Mouse (Mus musculus) cerebellum, adult 8-10 months (tissue): ENCODE data around the gene Safb2.

ENCODE experiments used
- DNase-seq: peaks from one replicate; pipeline ENCODE4 v3.0.0; 2022

Safb2 gene

DNA sequence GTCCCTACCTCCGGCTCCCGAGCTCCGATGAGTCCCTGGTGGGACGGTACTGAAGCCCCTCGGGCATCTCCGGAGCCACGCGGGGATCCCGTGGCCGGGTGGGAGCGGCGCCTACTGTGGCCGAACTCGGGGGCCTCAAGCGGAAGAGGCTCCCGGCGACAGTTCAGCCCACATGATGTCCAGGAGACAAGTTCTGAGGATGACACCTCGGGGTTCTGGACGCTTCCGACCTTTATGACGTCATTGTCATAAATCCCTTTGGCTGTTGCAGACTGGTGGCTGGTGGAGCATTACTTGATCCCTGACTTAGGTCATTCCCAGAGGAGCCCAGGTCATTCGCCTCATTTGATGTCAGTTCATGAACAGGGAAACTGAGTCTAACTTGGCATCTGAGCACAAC lies 72.1 kb downstream of the Safb2 start, which contains the start of gene Znrf4:
Znrf4 (minus strand) TSS at position 122 of the 400 bp plus-strand sequence.
- DNase-seq: no peak

DNA sequence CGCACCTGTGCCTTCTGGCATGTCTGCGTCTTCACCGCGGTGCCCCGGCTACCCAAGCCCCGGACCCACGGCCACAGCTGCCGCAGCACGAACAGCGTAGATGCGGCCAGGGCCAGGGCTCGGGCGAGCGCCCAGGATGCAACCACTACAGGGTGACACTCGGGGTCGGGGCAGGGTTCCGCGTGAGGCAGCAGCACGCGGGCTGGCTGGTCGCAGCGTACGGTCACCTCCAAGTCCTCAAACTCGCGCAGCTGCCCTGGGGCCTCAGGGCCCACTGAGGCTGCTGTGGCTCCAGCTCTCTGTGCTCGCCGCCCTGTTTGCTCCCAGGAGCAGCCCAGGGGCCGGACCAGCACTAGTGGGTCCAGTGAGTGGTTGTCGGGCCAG lies 72.7 kb downstream of the Safb2 start:
- no peak for DNase-seq

DNA sequence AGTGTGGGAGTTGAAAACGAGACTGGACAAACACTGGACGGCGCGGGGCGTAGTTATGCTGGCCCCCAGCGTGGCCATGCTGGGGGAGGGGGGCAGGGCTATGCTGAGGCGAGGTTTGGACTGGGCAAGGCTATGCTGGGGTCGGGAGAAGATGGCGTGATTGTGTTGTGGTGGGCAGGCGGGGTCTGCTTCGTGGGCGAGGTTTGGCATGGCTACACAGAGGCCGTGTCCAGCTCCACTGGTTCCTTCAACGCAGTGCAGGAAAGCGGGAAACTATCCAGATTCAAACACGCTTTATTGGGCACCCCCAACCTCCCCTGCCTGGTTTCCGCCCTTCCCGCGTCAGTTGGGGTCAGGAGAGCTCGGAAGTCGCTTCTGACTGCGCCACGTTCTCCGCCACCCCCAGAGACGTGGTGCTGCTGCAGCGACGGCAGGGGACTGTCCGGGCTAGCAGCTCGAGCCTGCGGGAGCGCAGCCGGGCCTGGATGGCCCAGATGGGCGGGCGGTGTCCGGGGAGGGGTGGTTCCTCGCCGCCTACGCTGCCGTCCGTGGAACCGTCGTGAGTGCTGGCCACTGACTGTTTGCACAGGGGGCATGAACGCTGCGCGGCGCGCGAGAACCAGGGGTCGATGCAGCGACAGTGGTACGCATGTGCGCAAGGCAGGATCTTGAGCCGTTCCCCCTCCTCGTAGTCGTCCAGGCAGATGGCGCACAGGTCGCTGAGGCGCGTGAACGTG lies 73.2 kb downstream of the Safb2 start:
- no peak for DNase-seq
